Mouse (Mus musculus): Measurements from ENCODE around the gene Pla2g4e.

Gene Pla2g4e

GRCm38 (mm10) chr2:120235947-120236640 lies 9.0 kb downstream of the Pla2g4e start:
- DNase-seq: no peak

GRCm38 (mm10) chr2:120235381-120235780 lies 9.8 kb downstream of the Pla2g4e start:
- no peak for DNase-seq

GRCm38 (mm10) chr2:120231642-120232041 lies 13.5 kb downstream of the Pla2g4e start:
- no peak for DNase-seq

- no peak for DNase-seq
Observed at GRCm38 (mm10) chr2:120214600-120214999, 30.5 kb downstream of the Pla2g4e start.

GRCm38 (mm10) chr2:120211448-120211847 lies 33.7 kb downstream of the Pla2g4e start:
- no peak for DNase-seq

- no peak for DNase-seq
Observed at GRCm38 (mm10) chr2:120207926-120208325, 37.2 kb downstream of the Pla2g4e start.

GRCm38 (mm10) chr2:120207028-120207427 lies 38.1 kb downstream of the Pla2g4e start:
- DNase-seq: no peak

GRCm38 (mm10) chr2:120203742-120204141 lies 41.4 kb downstream of the Pla2g4e start:
- no peak for DNase-seq

- DNase-seq: no peak
Observed at GRCm38 (mm10) chr2:120200077-120200476, 45.1 kb downstream of the Pla2g4e start.

- no peak for DNase-seq
Observed at GRCm38 (mm10) chr2:120188174-120188573, 57.0 kb downstream of the Pla2g4e start.

- DNase-seq: no peak
Observed at GRCm38 (mm10) chr2:120187583-120187982, 57.6 kb downstream of the Pla2g4e start.

GRCm38 (mm10) chr2:120185527-120186276 lies 59.4 kb downstream of the Pla2g4e start:
- no peak for DNase-seq

- no peak for DNase-seq
Observed at GRCm38 (mm10) chr2:120178936-120179335, 66.2 kb downstream of the Pla2g4e start.

GRCm38 (mm10) chr2:120173718-120174117 lies 71.4 kb downstream of the Pla2g4e start:
- DNase-seq: peak; percentile 55

GRCm38 (mm10) chr2:120171362-120171761 lies 73.8 kb downstream of the Pla2g4e start:
- no peak for DNase-seq

- peak; percentile 55 for DNase-seq
Observed at GRCm38 (mm10) chr2:120170726-120171125, 74.4 kb downstream of the Pla2g4e start.

- no peak for DNase-seq
Observed at GRCm38 (mm10) chr2:120169382-120169781, 75.8 kb downstream of the Pla2g4e start.

- no peak for DNase-seq
Observed at GRCm38 (mm10) chr2:120167763-120168162, 77.4 kb downstream of the Pla2g4e start.

- no peak for DNase-seq
Observed at GRCm38 (mm10) chr2:120165474-120165873, 79.7 kb downstream of the Pla2g4e start.

GRCm38 (mm10) chr2:120159434-120159833 lies 85.7 kb downstream of the Pla2g4e start:
- no peak for DNase-seq

- peak; percentile 48 for DNase-seq
Observed at GRCm38 (mm10) chr2:120158846-120159245, 86.3 kb downstream of the Pla2g4e start.

GRCm38 (mm10) chr2:120158016-120158415 lies 87.1 kb downstream of the Pla2g4e start:
- no peak for DNase-seq

- DNase-seq: no peak
Observed at GRCm38 (mm10) chr2:120157606-120158005, 87.5 kb downstream of the Pla2g4e start.

GRCm38 (mm10) chr2:120154361-120154894 lies 90.7 kb downstream of the Pla2g4e start, which contains the start of gene Ehd4:
TSS of gene Ehd4 (minus strand) at chr2:120154606.
- peak; percentile 99 for DNase-seq
